Mouse (Mus musculus) liver, adult 2 months (tissue): ENCODE results near the gene Lhfpl2.

Experiments
- CTCF ChIP-seq: fragments of 200-500 bp; IDR thresholded peaks from 2 replicates; pipeline ENCODE4 v1.5.1; 2011; ENCODE audit warnings: low read depth, low read length, control low read depth
- POLR2A ChIP-seq: fragments of 200-500 bp; IDR thresholded peaks from 2 replicates; pipeline ENCODE4 v1.6.1; 2011; ENCODE audit warnings: low read length, control low read depth; ENCODE audit not compliant: insufficient read depth; ENCODE audit errors: extremely low read depth

DNA sequence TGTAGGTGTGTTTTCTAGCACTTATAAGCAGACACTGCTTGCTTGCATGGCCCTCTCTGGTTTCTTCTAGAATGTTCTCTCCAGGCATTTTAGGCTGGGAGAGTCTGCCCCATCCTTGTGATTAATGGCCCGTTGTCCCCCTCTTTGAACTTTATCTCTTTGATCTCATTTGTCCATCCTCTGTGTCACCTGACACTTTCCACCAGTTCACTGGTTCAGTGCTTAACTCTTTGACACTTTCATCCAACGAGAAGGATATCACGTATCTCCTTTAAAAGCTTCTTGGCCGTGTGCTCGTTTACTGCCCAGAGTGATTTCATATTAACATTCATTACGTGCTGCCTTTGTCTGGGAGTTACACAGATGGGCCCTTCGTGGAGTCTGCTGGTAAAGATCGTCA, 25.6 kb downstream of the Lhfpl2 start:
- TF ChIP-seq CTCF (no peak), POLR2A (no peak)
